Mouse (Mus musculus) erythroblast, adult 5-6 weeks (primary cell): Measurements from ENCODE around the gene Katnal1. TPM values are rescaled to one million over a fixed set of nuclear protein-coding genes. Genes with fewer than 3 reads are reported as not detected.
A peak's percentile ranks its signal among the peaks of the same experiment; 100 is the strongest.

Source experiments
- ATAC-seq: replicated peaks from 2 replicates; pipeline ENCODE4 v1.8.0; 2016; ENCODE audit warnings: moderate number of reproducible peaks, mild to moderate bottlenecking, moderate TSS enrichment, inconsistent platforms; ENCODE audit not compliant: poor library complexity, low FRiP score, severe bottlenecking
- total RNA-seq, 2 experiments: library from RNA; stranded (forward) in 1 of 2; stranded (reverse) in 1 of 2; fragments of 150-400 nt in 1 of 2; fragments of 200-764, 138-1000 nt in 1 of 2; gene quantifications; 2 replicates each; pipeline versions ENCODE4 v1.2.3 to v1.2.4; 2015 to 2017; ENCODE audit warnings: low replicate concordance in 2 of 2

Gene Katnal1
- total RNA-seq, 2 experiments from 2014 or later, result 4.0 to 10.4 TPM

- ATAC-seq, result no peak
These were observed 33.3 kb downstream of the Katnal1 start for GRCm38 (mm10) chr5:148895833-148896232.

DNA sequence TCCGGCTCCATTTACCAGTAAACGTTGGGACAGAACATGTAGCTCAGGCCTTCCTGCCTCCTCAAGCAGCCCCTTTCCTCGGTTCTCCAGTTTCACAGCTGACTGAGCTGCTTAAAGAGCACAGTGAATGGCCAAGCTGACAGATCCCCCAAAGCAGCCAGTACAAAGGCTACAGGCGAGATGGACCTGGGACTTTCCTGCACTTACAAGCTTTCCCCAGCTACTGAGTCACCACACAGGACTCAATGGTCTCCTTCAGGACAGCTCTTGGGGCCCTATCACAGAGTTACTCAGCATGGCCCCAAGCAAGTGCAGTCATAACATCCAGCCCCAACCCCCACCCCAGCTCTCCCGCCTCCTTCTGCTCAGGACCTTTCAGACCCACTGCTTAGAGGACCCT is 34.1 kb downstream of the Katnal1 start:
- ATAC-seq, result no peak

- ATAC-seq, result no peak
These were observed 38.9 kb downstream of the Katnal1 start for GRCm38 (mm10) chr5:148890237-148890636.

DNA sequence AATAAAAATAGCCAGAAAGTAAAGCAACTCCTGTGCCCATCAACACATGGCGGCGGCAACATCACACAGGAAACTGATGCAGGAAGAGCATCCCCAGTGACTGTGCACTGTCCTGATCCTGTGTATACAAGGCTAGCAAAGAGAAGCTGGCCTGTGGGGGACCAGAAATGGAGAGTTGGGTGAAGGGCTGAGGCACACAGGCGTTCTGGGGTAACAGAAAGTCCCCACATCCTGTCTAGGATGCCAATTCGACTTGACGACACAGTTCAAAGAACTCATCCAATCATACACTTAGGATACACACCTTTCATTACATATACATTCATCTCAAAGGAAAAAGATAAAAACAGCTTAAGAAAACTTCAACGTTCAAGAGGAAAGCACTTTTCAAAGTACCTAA is 41.1 kb downstream of the Katnal1 start:
- ATAC-seq, result no peak

GRCm38 (mm10) chr5:148885821-148886609 is 43.1 kb downstream of the Katnal1 start:
- 0 out of 2 replicates have a peak, but pooled peaks have one; percentile 35 for ATAC-seq

DNA sequence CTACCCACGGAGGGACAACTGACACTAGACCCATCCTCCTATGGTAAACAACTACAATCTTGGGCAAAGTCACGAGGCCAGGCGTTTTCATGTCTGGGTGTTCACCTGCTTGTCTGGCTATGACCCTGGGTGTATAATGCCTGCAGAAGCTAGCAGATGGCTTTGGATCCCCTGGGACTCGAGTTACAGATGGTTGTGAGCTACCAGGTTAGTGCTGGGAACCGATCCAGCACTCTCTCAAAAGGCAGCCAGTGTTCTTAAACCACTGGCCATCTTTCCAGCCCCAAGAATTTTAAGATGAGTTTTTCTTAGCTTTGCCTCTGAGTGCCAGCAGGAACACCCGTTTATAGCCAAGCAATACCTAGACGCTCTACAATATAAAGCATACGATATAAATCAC is 45.4 kb downstream of the Katnal1 start:
- ATAC-seq, result no peak

- peak; percentile 61; the same call in 1 of the 2 replicates for ATAC-seq
These were observed 49.9 kb downstream of the Katnal1 start for GRCm38 (mm10) chr5:148879218-148879617.

- no peak for ATAC-seq
These were observed 56.0 kb downstream of the Katnal1 start for GRCm38 (mm10) chr5:148873116-148873515.

DNA sequence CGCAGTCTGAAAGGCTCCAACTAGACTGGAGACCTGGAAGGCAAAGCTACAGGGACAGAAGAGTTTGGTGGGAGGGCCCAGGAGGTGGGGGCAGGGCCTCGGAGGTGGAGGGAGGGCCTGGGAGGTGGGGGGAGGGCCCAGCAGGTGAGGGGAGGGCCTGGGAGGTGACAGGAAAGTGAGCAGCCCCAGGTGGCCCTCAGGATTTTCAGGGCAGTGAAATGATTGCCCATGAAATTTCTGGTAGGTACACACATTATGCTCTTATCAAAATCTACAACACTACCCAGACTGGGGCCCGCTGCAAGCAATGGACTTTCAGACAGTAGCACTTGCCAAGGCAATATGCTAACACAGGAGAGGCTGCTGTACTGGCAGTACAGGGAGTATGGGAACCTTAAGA is 59.5 kb downstream of the Katnal1 start:
- no peak for ATAC-seq

DNA sequence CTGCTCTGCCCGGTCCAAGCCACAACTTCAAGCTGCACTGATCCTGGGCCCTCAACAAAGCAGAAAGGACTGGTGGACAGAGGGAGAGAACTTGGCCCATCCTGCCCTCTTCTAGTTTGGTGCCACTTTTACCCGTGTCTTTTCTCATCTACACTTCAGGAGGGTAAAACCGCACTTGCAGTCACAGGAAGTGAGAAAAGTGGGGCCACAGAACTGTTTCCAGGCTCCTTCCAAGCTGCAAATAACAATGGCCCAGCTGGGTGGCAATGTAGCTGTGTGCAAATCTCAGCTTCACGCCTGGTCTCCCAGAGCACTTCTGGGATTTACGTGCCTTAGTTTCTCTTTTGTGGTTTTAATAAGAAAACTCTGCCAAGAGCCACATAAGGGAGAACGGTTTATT is 61.4 kb downstream of the Katnal1 start:
- no peak for ATAC-seq

- ATAC-seq, result no peak
These were observed 61.9 kb downstream of the Katnal1 start for GRCm38 (mm10) chr5:148867171-148867570.

DNA sequence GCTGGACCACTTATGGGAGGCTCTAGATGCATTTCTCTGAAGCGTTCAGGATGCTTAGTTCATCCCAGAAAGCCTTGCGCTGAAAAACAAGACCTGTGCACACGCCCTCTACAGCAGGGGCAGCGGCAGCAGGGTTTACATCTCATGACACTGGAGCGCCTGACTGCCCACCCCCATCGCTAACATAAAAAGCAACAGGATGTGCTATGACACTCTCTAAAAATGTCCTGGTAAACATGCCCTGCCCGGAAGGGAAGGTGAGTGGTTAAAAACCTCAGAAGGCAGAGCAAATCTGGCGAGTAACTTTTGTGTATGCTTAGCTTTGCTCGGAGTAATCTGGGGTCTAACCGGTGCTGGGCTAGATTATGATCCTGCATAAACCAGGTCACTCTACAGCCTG is 62.5 kb downstream of the Katnal1 start:
- ATAC-seq, result no peak

DNA sequence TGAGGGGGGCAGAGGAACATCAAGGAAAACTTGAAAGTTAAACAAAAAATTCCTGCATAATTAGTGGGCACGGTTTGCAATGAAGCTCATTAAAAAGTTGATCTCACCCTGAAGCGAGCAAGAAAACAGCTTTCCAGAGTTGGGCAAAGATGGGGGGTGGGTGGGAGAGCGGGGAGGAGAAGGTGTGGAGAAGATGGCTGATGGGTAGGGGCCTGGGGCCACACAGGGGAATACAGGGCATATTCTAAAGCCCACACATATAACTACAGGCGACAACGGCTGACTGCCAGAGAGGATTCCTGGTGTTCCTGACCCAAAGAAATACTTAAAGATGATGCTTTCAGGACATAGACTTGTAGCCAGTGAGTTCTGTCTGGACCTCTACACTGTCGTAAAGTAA is 65.7 kb downstream of the Katnal1 start:
- ATAC-seq, result no peak

GRCm38 (mm10) chr5:148862853-148863252 is 66.3 kb downstream of the Katnal1 start:
- ATAC-seq, result no peak

DNA sequence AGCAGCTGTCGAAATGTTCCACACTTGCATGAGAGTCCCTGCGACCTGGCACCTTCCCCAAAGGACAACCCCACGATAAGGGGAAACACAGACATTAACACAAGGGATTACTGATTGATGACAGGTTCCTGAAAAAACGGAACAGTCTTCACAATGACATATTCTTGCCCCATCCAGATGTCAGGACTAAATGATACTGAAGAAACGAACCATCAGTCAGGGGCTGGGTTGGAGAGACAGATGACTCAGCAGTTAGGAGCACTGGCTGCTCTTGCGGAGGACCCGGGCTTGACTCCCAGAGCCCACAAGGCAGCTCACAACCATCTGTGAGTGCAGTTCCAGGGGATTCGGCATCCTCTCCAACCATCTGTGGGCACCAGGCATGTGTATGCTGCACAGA is 67.0 kb downstream of the Katnal1 start:
- ATAC-seq, result peak; percentile 68; the same call in 1 of the 2 replicates

- ATAC-seq, result no peak
These were observed 71.6 kb downstream of the Katnal1 start for GRCm38 (mm10) chr5:148857522-148857921.

DNA sequence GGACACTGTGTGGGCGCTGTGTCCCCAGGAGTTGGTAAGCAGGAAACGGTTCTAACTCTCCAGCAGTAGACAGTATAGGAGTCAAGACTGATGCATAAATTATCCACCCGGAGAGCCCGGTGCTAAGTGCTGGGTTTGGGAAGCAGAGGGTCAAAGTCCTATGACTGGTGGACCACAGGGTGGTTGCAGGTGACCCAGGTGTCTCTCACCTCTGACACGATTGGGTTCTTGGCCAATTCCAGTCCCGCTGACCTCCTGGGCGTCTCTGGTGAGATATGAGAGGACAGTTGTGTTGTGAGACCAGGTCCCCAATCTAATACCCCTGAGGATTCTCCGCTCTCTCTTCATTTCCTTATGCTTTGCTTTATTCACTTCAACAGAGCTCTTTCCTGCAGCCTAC is 74.1 kb downstream of the Katnal1 start:
- no peak for ATAC-seq

GRCm38 (mm10) chr5:148854166-148854565 is 75.0 kb downstream of the Katnal1 start:
- no peak for ATAC-seq

DNA sequence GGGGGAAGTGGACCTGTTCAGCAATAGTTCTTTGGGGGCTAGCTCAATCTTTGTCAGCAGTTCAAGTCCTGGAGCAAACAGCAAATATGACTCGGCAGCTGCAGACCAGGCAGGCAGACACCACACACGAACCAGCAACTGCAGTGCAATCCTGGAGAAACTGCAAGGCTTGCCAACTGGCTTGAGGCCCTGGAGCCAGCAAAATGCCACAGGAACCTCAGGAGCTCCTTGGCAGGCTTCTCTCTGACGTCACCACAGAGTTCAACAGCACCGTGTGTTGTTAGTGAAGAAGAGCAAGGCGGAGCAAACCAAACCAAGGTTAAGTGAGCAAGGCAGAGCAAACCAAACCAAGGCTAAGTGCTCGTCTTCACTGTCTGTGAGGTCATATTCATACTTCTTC is 79.6 kb downstream of the Katnal1 start:
- ATAC-seq, result no peak

GRCm38 (mm10) chr5:148847032-148847431 is 82.1 kb downstream of the Katnal1 start:
- ATAC-seq, result no peak

DNA sequence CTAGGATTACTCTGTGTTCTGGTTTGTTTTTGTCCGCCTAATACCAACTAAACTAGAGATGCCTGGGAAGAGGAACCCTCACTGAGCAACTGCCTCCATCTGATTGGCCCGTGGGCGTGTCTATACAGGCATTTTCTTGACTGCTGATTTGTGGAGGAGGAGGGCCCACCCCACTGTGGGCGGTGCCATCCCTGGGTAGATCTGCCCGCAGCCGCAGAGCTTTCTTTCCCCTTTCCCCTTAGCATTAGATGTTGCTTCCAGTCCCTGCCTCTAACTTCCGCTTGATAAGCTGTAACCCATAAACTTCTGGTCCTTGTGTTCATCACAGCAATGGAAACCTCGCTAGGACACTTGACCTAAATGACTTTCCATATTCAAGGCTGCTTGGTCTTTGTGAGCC is 92.1 kb downstream of the Katnal1 start:
- no peak for ATAC-seq
